Mouse (Mus musculus): Measurements from ENCODE around the gene Ago4. TPM values are rescaled to one million over a fixed set of nuclear protein-coding genes. Genes with fewer than 3 reads are reported as not detected.

Gene Ago4
- polyA plus RNA-seq, 1 experiment = not detected

GRCm38 (mm10) chr4:126444528-126444927, 88.7 kb downstream of the Ago4 start:
- H3K4me3 ChIP-seq (replicated peaks) = no peak overlapping the region
- no peaks in the 10 kb centered on the region for H3K27me3 ChIP-seq (ENCODE audit: control insufficient read depth)
- no peaks in the 10 kb centered on the region for H3K4me1 ChIP-seq (ENCODE audit: control insufficient read depth)
- H3K9me3 ChIP-seq (ENCODE audit: control insufficient read depth, low read length) = no peaks in the 10 kb centered on the region
- peaks cover 38% of the 10 kb centered on the region for H3K36me3 ChIP-seq (ENCODE audit: control insufficient read depth)
- no peak for TF ChIP-seq GATA1 (IDR thresholded peaks at IDR 0.05; ENCODE audit: low read length)
- no peak for TF ChIP-seq TAL1 (IDR thresholded peaks at IDR 0.05; ENCODE audit: low read length)

Other genes starting within 250 kb of the Ago4 start
- gene Col8a2, start 246.7 kb downstream of the Ago4 start, polyA plus RNA-seq (2012) = not detected in 2 replicates
- 2.0 and 2.1 TPM in 2 replicates for gene Adprhl2, start 211.8 kb downstream of the Ago4 start, polyA plus RNA-seq (2012)
- gene Tekt2, start 207.8 kb downstream of the Ago4 start, polyA plus RNA-seq (2012) = not detected in 2 replicates
- 0.14 and 0.27 TPM in 2 replicates for gene Ago3, start 103.9 kb downstream of the Ago4 start, polyA plus RNA-seq (2012)
- 0.05 and 0.09 TPM in 2 replicates for gene Ago1, start 64.9 kb downstream of the Ago4 start, polyA plus RNA-seq (2012)
- gene Clspn, start 23.5 kb upstream of the Ago4 start, polyA plus RNA-seq (2012) = 0.95 and 0.96 TPM in 2 replicates
- not detected in 2 replicates for gene 5730409E04Rik, start 76.3 kb upstream of the Ago4 start, polyA plus RNA-seq (2012)
- gene Psmb2, start 144.2 kb upstream of the Ago4 start, polyA plus RNA-seq (2012) = 7.7 and 11.1 TPM in 2 replicates
- gene Tfap2e, start 202.8 kb upstream of the Ago4 start, polyA plus RNA-seq (2012) = not detected in 2 replicates
- gene Ncdn, start 220.0 kb upstream of the Ago4 start, polyA plus RNA-seq (2012) = 1.4 and 1.5 TPM in 2 replicates
- 0.43 and 1.5 TPM in 2 replicates for gene AU040320, start 220.1 kb upstream of the Ago4 start, polyA plus RNA-seq (2012)